Mouse (Mus musculus): Measurements from ENCODE around the gene Ufc1. TPM values are rescaled to one million over a fixed set of nuclear protein-coding genes. Genes with fewer than 3 reads are reported as not detected.

Gene Ufc1
- polyA plus RNA-seq (2014; fragmentation: Nextera tagmentation; extraction: Ambion mirVana): 115 and 117 TPM in 2 replicates

- Histone ChIP-seq H3K4me2 (peak within 1 kb of the TSS; percentile 70), H3K4me1 (ENCODE audit: control insufficient read depth, insufficient read depth, low read length) (peaks cover 6% of the 10 kb centered on the region; the same call in 1 of the 2 replicates), H3K9ac (ENCODE audit: low read length) (peak within 1 kb of the TSS; percentile 96), H3K9me3 (ENCODE audit: control insufficient read depth, low read length) (no peaks in the 10 kb centered on the region), H3K27me3 (ENCODE audit: control insufficient read depth, insufficient read depth, low read length) (peaks cover 3% of the 10 kb centered on the region), H3K27ac (ENCODE audit: low read depth, low read length) (peak within 1 kb of the TSS; percentile 85), H3K36me3 (ENCODE audit: control insufficient read depth, insufficient read depth, low read length) (0 out of 2 replicates have a peak, but pooled peaks cover 2% of the 10 kb centered on the region), H3K4me3 (ENCODE audit: low read depth, low read length) (peak within 1 kb of the TSS; percentile 73)
- WGBS: 1% methylated on average over 42 of the region's 42 CpGs
- DNase-seq (ENCODE audit: low spot score, missing footprints) (peak; percentile 99), ATAC-seq (ENCODE audit: low FRiP score) (peak; percentile 87)
These were observed at the start of gene Ufc1 for GRCm38 (mm10) chr1:171294298-171295062. TSS of gene Ufc1 (minus strand) at chr1:171295024.

- Histone ChIP-seq H3K4me1 (ENCODE audit: control insufficient read depth, insufficient read depth, low read length) (peaks cover 14% of the 10 kb centered on the region), H3K4me2 (no peak overlapping the region), H3K27me3 (ENCODE audit: control insufficient read depth, insufficient read depth, low read length) (no peaks in the 10 kb centered on the region), H3K9me3 (ENCODE audit: control insufficient read depth, low read length) (peaks cover 6% of the 10 kb centered on the region; the same call in 1 of the 2 replicates), H3K9ac (ENCODE audit: low read length) (no peak overlapping the region), H3K27ac (ENCODE audit: low read depth, low read length) (no peak overlapping the region), H3K36me3 (ENCODE audit: control insufficient read depth, insufficient read depth, low read length) (peaks cover 10% of the 10 kb centered on the region; the same call in 1 of the 2 replicates), H3K4me3 (ENCODE audit: low read depth, low read length) (no peak overlapping the region)
- 87% methylated on average over 9 of the region's 9 CpGs for WGBS
- ATAC-seq (ENCODE audit: low FRiP score): no peak
- no peak for DNase-seq (ENCODE audit: low spot score, missing footprints)
These were observed 49.3 kb upstream of the Ufc1 start for GRCm38 (mm10) chr1:171343922-171344677.

GRCm38 (mm10) chr1:171342262-171343207 is 47.7 kb upstream of the Ufc1 start:
- Histone ChIP-seq H3K27ac (ENCODE audit: low read depth, low read length) (no peak overlapping the region), H3K4me1 (ENCODE audit: control insufficient read depth, insufficient read depth, low read length) (peaks cover 14% of the 10 kb centered on the region), H3K4me2 (no peak overlapping the region), H3K9ac (ENCODE audit: low read length) (no peak overlapping the region), H3K9me3 (ENCODE audit: control insufficient read depth, low read length) (peaks cover 6% of the 10 kb centered on the region; the same call in 1 of the 2 replicates), H3K36me3 (ENCODE audit: control insufficient read depth, insufficient read depth, low read length) (peaks cover 16% of the 10 kb centered on the region; the same call in 1 of the 2 replicates), H3K27me3 (ENCODE audit: control insufficient read depth, insufficient read depth, low read length) (no peaks in the 10 kb centered on the region), H3K4me3 (ENCODE audit: low read depth, low read length) (no peak overlapping the region)
- ATAC-seq (ENCODE audit: low FRiP score) (no peak), DNase-seq (ENCODE audit: low spot score, missing footprints) (no peak)
- WGBS: 97% methylated on average over 16 of the region's 16 CpGs

GRCm38 (mm10) chr1:171330216-171330560 is 35.4 kb upstream of the Ufc1 start:
- under 1% methylated on average over 4 of the region's 4 CpGs for WGBS
- ATAC-seq (ENCODE audit: low FRiP score): no peak; the same call in 1 of the 2 replicates
- no peaks in the 10 kb centered on the region for H3K36me3 ChIP-seq (ENCODE audit: control insufficient read depth, insufficient read depth, low read length)

GRCm38 (mm10) chr1:171329433-171330215 is 34.8 kb upstream of the Ufc1 start:
- H3K9me3 ChIP-seq (ENCODE audit: control insufficient read depth, low read length): no peaks in the 10 kb centered on the region
- H3K27ac ChIP-seq (ENCODE audit: low read depth, low read length): peak overlapping the region; percentile 99
- WGBS: 0% methylated on average over 57 of the region's 61 CpGs
- H3K36me3 ChIP-seq (ENCODE audit: control insufficient read depth, insufficient read depth, low read length): no peaks in the 10 kb centered on the region
- H3K4me3 ChIP-seq (ENCODE audit: low read depth, low read length): peak overlapping the region; percentile 82
- peak; percentile 98 for DNase-seq (ENCODE audit: low spot score, missing footprints)
- H3K4me2 ChIP-seq: peak overlapping the region; percentile 77
- peak; percentile 92 for ATAC-seq (ENCODE audit: low FRiP score)
- no peaks in the 10 kb centered on the region for H3K27me3 ChIP-seq (ENCODE audit: control insufficient read depth, insufficient read depth, low read length)
- H3K4me1 ChIP-seq (ENCODE audit: control insufficient read depth, insufficient read depth, low read length): peaks cover 24% of the 10 kb centered on the region
- peak overlapping the region; percentile 92 for H3K9ac ChIP-seq (ENCODE audit: low read length)

More at GRCm38 (mm10) chr1:171330216-171330560, 35.4 kb upstream of the Ufc1 start:
- Histone ChIP-seq H3K4me2 (peak overlapping the region; percentile 77), H3K9ac (ENCODE audit: low read length) (peak overlapping the region; percentile 92), H3K27me3 (ENCODE audit: control insufficient read depth, insufficient read depth, low read length) (no peaks in the 10 kb centered on the region), H3K27ac (ENCODE audit: low read depth, low read length) (peak overlapping the region; percentile 99), H3K4me1 (ENCODE audit: control insufficient read depth, insufficient read depth, low read length) (peaks cover 24% of the 10 kb centered on the region), H3K9me3 (ENCODE audit: control insufficient read depth, low read length) (no peaks in the 10 kb centered on the region), H3K4me3 (ENCODE audit: low read depth, low read length) (peak overlapping the region; percentile 82)
- no peak for DNase-seq (ENCODE audit: low spot score, missing footprints)

- peak; percentile 92 for ATAC-seq (ENCODE audit: low FRiP score)
- H3K4me1 ChIP-seq (ENCODE audit: control insufficient read depth, insufficient read depth, low read length): peaks cover 24% of the 10 kb centered on the region
- no peaks in the 10 kb centered on the region for H3K27me3 ChIP-seq (ENCODE audit: control insufficient read depth, insufficient read depth, low read length)
- H3K9ac ChIP-seq (ENCODE audit: low read length): peak within 1 kb of the TSS; percentile 92
- H3K36me3 ChIP-seq (ENCODE audit: control insufficient read depth, insufficient read depth, low read length): no peaks in the 10 kb centered on the region
- WGBS: under 1% methylated on average over 47 of the region's 48 CpGs
- peak within 1 kb of the TSS; percentile 99 for H3K27ac ChIP-seq (ENCODE audit: low read depth, low read length)
- H3K4me3 ChIP-seq (ENCODE audit: low read depth, low read length): peak within 1 kb of the TSS; percentile 82
- DNase-seq (ENCODE audit: low spot score, missing footprints): peak; percentile 98
- peak within 1 kb of the TSS; percentile 77 for H3K4me2 ChIP-seq
- H3K9me3 ChIP-seq (ENCODE audit: control insufficient read depth, low read length): no peaks in the 10 kb centered on the region
These were observed 34.1 kb upstream of the Ufc1 start, which contains the start of gene Dedd for GRCm38 (mm10) chr1:171328839-171329432. TSS of gene Dedd (plus strand) at chr1:171329145.

- Histone ChIP-seq H3K9ac (ENCODE audit: low read length) (peak overlapping the region; percentile 92), H3K36me3 (ENCODE audit: control insufficient read depth, insufficient read depth, low read length) (no peaks in the 10 kb centered on the region), H3K27ac (ENCODE audit: low read depth, low read length) (peak overlapping the region; percentile 99), H3K27me3 (ENCODE audit: control insufficient read depth, insufficient read depth, low read length) (no peaks in the 10 kb centered on the region), H3K4me1 (ENCODE audit: control insufficient read depth, insufficient read depth, low read length) (peaks cover 24% of the 10 kb centered on the region), H3K4me2 (peak overlapping the region; percentile 77), H3K9me3 (ENCODE audit: control insufficient read depth, low read length) (no peaks in the 10 kb centered on the region), H3K4me3 (ENCODE audit: low read depth, low read length) (peak overlapping the region; percentile 82)
- 43% methylated on average over 9 of the region's 9 CpGs for WGBS
- ATAC-seq (ENCODE audit: low FRiP score): no peak
- no peak for DNase-seq (ENCODE audit: low spot score, missing footprints)
These were observed 33.4 kb upstream of the Ufc1 start for GRCm38 (mm10) chr1:171328244-171328643.
